Mouse (Mus musculus) hindlimb bud, embryonic 11.5 days (tissue): ENCODE measurements at regions not wholly inside any gene's neighbourhood (a gene's known extent, or its start where the extent isn't known, plus 50 kb on each side); places are given as distances from the start of the nearest gene placed in this dataset.

Source experiments
- DNase-seq: peaks from one replicate; pipeline ENCODE4 v3.0.0-alpha.2; 2012; ENCODE audit warnings: low read depth, low spot score; ENCODE audit errors: extremely low spot score

DNA sequence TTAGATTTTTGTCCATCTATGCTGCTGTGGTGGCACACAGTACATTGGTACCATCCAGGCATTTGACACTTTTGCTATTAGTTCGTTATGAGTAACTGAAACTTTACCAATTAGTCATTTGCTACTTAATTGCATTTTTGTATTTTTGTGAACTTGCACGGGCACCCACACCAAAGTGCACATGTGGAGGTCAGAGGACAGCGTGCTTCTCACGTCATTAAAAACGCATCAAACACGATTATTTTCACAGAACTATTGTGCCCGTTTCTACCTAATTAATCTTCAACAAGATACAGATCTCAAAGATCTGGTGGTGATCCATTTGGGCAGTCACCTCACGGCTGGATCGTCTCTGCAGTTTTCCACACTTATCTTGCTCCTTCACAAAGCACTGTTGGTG is 105.1 kb downstream of the Rpl14 start:
- no peak for DNase-seq

DNA sequence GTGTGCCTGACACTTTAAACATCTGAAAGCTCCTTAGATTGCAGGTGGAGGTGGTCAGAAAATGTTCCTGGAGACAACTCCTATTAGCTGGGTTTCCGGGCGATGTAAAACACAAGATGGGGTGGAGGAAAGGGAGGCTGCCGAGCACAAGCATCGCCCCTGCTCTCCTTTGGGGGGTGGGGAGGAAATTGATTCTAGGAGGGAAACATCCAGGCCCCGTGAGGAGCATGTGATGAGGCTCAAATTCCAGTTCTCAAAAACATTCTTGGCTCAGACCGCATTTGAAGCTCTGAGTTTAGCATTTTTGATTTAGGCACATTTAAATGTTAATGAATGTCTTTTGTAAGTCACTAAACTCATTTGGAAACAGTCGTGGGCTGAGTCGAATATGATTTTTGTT is 105.5 kb downstream of the Rpl14 start:
- no peak for DNase-seq

DNA sequence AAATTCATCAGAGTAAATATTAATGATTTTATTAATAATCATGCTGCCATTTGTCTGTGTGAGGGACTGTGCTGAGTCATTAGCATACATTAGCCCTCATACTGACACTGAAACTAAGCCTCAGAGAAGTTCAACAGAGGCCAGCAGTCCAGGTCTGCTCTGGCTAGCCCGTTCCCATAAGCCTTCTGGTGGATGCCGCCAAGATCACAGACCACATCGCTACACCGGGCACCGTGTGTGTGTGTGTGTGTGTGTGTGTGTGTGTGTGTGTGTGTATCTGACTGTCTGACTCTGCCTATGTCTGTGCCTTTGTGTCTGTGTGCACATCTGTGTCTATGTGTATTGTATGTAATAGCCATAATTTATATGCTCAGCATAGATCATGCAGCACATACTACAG is 106.0 kb downstream of the Rpl14 start:
- DNase-seq: no peak

DNA sequence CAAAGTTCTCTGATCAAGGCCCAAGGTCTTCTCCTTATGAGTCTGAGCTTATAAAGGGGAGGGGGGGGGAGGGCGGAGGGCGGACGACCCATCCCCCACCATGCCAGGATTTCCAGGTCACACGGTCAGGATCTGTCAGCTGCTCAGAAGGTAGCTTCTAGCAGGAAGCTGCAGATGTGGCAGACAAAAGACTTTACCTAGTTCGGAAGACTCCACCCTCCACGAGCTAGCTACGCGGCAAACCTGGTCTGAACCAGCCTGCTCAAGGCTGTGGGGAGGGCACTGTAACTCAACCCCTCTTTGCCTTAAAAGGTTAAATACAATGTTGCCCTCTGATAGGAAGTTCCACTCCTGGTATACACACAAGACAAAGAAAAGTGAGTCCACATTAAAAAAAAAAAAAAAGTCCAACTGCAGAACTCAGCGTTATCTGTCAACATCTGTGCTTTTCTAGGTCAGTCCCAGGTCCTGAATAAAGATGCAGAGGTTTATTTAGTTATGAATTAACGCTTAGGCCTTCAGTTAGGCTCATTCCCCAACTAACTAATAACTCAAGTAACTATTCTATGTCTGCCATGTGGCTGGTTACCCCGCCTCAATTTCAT is 108.7 kb downstream of the Rpl14 start:
- no peak for DNase-seq

DNA sequence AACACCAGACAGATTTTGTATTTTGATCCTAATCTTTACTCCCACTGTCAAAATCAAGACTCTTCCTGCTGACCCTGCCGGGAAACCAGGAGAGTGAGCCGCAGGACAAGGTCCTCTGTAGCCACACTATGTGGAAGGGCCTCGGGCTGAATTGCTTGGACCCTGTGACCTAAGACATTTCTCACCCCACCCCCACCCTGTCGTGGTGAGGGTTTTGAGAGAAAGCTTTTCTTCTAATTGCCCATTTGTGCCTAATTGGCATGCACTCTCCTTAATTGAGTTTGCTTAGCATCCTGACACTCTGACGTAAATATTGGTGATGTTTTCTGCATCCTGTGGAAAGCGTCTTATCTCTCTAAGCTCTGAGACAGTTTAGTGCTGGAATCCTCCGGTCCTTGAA is 110.2 kb downstream of the Rpl14 start:
- DNase-seq: no peak

DNA sequence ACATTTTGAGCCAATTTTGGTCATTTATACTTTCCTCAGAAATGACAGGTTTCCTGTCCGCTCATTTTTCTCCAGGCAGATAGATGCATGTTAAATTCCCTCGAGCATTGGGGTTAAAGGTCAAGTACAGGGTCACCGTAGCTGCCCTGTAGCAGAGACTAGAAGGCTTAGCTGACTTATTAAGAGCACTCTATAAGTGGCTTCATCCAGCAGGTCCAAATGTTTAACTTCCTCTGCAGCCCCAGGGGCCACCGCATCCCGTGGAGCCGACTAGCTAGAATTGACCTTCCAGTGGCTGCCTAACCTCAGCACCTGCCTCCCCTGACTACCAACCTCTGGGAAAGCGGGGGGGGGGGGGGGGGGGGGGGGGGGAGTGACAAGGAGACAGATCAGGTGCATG is 114.7 kb downstream of the Rpl14 start:
- DNase-seq: no peak

DNA sequence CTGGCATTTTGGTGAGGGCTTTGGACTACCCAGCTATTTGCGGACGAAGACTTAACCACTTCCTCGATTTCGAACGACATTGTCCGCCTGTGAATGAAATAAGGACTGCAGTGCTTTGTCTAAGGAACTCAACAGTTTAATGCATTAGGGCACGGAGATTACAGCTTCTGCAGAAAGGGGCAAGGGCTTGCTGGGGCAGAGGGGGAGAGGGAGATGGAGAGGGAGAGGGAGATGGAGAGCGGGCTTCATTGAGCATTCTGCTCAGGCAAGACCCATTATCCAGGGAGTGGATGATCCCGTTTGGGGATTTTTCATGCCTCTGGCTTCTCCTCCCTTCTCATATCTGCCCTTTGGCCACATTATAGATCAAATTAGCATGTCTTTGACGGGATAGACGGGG is 117.8 kb downstream of the Rpl14 start:
- no peak for DNase-seq

DNA sequence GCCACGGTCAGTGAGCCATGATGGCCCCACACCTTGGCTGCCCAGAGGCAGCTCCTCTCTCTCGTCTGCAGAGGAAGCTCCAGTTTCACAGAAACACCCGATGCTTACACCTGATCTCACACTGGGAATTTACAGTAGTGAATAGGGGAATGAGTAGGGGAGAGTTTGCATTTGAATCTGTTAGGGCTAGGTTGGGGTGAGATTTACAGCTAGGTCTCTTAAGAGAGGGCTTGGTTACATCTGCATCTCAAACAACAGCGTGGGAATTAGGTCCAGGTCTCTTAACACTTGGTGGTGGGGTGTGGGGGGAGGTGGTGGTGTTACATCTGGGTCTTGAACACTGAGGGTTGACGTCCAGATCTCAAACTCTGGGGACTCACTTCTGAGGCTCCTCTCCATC is 119.3 kb downstream of the Rpl14 start:
- no peak for DNase-seq

DNA sequence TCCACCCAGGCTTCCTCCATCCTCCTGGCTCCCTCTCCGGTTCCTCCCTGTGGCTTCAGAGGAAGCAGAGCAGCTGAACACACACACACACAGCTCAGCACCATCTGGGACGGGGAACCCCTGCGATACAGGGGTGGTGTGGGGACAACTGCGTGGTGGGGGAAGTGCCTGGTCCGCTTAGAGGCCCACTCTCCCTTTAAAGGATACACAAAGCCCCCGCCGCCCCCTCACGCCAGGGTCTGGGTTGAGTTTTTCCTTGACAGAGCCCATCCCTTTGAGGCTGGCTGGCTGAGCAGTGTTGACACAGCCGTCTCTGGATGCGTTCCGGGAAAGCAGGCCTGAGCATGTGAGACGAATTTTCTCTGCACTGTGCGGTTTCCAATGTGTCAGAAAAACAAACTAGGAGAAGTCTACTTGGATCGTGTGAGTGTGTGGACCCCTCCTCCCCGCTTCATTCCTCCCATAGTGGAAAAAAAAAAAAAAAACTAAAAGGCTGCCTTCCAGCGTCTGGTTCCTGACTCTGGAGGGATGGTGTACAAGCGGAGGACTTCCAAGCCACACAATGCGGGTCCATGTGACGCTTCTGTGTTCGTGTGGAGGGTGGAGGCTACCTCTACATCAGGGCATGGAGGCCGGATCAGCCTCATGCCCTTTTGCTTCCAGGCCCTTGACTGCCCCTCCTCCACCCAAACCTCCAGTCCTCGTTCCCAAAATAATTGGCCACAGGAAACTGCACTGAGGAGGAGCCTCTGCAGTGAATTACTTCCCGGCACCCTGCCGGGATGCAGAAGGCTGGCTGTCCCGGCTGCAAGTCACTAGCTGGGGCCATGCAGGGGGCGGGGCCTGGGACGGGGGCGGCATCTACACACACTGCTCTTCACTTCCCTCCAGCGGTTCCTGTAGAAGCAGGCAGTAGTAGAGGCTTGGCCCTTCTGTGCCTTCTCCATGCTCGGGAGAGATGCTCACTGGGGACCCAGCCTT is 120.0 kb downstream of the Rpl14 start:
- peak; percentile 91 for DNase-seq

DNA sequence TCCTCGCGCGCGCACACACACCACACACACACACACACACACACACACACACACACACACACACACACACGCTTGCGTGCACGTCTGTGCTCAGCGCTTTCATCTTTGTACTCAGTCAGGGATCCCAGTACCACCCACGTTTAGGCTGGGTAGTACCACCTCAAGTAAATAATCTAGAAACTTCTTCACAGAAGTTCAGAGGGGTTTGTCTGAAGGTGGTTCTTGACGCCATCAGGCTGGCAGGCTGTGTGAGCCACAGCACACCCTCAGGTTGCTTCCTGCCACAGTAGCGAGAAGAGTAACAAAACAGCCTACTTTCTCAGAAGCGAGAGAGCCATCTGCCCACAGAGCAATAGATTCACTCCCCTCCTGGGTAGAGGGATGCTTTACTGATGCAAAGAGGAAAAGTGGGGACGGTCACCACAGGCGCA is 120.7 kb downstream of the Rpl14 start:
- no peak for DNase-seq

DNA sequence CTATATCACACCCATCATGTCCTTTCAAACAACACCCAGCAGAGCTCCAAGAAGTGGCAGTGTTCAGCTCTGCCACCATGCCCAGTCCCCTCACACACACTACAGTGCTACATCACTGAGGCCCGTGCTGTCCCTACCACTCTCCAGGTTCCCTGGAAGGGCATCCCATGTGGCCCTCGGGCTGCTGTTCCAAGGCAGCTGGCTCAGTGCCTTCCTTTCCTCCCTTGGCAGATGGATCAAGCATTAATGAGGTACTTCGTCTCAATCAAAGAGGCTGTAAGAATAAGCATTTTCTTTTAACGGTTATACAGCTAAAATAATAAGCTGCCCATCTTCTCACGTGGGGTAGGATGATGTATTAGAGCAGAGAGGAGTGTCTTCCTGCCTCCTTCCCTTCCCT is 123.2 kb downstream of the Rpl14 start:
- no peak for DNase-seq

DNA sequence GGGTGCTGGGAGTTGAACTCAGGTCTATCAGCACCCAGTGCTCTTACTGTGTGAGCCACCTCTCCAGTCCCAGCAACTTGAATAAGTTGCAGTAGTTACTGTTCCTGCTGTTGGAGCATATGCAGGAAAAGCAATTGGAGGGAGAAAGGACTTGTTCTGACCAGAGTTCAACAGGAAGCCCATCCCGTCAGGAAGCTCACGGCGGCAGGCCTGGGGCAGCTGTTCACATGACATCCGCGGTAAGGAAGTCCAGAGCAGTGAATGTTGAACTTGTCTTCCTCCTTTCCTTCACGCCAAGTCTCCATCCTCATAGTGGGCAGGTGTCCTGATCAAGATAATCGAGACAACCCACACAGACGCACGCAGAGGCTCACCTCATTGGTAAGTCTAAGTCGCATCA is 124.7 kb downstream of the Rpl14 start:
- no peak for DNase-seq

DNA sequence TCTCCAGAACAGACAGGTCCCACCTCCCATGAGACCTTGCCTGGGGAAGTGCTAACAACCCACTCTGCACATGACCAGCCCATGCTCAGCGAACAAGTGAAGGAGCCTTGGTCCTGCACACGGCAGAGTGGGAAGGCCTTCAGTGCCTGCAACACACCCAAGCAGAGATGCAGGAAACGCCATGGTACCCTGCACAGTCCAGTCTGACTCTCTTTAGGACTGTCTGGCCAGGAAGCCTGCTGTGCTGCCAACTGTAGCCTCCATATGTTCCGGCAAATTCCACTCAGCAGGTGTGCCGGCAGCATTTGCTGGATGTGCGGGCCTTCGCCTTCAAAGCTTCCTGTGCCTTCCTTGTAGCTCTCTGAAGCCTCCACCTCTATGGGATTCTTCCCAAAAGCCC is 126.5 kb downstream of the Rpl14 start:
- no peak for DNase-seq

DNA sequence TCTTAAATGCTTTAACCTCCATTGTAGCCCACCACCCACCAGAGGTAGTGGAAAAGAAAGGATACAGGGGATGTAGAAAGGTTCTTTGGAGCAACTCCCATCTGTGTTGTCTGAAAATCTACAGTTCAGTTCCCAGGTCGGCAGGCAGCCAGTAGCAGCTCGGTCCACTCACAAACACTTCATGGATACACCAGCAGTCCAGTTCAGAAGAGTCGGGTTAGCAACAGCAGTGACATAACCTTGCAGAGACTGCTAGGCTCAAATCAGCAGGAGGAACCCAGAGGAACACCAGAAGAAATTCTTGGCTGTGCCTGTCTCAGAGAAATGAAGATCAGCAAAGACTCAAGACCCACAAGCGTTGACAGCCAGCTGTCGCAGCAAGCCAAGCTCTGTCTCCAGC is 128.5 kb downstream of the Rpl14 start:
- no peak for DNase-seq

DNA sequence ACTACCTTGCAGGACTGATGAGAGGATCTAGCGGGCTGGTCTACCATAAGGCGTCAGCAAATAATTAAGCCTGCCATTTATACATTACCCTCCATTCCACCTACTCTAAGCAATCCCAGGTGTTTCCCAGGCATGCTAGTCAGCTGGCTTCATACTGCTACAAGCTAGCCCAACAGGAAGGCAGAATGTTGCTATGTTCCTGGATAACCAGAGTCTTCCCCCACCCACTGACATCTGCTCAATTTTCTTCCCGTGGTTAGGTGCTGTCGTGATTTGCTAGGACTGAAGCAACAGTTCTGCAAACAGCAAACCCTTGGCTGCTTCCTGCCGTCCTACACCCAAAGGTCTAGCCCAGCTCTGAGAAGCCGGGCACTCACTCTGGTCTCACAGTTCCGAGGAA is 131.6 kb downstream of the Rpl14 start:
- no peak for DNase-seq

DNA sequence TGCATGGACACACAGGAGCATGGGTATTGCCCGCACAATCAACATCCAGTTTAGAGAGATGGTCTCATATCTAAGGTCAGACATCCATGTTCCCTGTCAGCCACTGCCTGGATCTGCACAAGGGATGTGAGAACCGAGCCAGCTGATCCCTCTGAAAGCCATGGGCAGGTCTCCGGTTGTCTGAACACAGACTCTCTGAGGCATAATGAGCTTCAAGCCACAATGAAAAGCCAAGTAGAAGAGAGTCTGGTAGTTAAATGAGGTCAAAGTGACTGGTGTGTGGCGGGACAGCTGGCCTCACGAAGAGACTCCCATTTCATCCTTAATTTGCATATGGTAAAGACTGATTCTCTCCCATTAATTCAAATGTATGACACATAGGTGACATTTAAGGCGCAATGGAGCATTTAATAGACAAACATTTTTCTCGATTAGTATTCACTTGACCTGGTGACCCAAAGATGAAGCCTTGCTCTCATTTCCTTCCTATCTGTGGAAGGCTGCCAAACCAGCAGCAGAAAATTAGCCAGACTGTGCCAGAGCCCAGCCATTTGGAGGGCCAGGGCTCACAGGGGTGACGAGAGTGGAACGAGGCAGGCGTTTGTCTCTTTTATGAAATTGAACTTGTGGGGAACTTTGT is 132.2 kb downstream of the Rpl14 start:
- no peak for DNase-seq

DNA sequence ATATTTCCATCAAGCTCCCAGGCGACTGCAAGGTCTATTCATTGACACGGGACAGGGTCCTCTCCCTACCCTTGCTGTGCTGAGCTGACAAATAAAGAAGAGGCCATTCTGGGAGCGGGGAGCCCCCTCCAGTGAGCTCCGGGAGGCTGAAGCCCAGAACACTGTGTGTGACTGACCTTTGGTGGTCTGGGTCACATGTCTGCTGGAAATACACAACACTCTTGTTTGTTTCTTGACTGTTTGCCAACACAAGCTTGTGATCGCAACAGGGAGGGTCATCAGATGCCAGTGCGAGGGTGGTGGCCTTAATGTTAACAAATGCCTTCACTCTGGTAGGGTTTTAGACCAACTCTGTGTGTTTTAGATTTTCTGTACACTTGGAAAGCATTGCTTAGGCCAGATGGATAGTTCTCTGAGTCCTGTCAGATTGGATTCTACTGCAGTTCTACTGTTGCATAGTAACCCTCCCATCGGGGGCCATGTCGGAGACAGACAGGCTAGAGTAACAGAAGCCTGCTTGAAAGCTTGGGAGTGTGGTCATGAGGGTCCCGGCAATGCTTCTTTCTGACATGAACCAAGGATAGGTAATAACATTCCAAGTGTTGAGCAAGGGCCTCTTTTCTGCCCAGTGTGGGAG is 135.4 kb downstream of the Rpl14 start:
- DNase-seq: no peak

DNA sequence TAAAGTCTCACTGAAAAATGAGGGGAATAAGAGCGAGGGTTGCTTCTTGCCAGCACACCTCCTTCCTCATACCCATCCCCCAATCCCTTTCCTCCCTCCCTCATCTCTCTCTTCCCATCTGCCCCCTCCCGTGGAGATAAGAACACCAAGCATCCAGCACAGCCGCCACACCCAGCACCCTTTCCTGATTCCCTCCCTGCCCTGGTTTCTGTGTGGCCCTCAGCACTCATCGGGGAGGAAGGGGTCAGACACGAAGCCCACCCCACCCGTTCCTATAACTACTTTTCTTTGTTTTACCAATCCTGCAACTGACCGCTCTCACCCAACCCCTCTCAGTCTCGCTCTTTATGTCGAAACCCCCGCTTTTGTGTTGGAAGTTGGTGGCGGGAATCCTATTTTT is 137.3 kb downstream of the Rpl14 start:
- DNase-seq: no peak

DNA sequence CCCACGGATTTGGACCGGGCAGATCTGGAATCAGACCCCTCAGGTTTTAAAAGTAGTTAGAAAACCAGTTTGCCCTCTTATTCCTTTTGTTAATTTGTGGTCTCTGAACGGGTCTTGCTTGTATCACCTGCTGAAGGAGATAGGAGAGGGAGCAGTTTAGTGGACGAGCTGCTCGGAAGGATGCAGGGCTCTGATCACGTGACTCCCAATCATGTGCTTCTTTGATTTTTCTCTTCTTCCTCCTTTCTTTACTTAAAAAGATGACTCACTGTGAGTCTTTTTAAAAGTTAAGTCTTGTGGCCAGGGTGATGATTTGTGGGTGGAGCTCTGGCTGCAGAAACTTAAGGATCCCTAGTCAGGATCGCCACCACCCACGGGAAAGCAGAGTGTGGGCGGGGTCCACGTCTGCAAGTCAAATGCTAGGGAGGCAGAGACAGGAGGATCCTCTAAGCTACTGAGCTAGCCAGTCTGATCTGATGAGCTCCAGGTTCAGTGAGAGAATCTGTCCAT is 138.0 kb downstream of the Rpl14 start:
- no peak for DNase-seq

DNA sequence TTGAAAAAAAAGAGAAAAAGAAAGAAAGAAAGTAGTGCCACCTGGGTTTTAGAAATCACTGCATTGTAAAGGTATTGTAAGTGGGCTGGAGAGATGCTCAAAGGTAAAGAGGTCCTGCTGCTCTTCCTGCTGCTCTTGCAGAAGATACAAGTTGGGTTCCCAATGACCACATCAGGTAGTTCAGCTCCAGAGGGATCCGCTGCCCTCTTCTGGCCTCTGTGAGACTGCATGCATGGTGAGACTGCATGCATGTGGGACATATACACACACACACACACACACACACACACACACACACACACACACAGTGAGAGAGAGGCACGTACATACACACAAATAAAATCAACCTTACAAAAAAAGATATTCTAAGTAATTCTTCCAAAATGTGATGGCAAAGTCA is 141.7 kb downstream of the Rpl14 start:
- no peak for DNase-seq

DNA sequence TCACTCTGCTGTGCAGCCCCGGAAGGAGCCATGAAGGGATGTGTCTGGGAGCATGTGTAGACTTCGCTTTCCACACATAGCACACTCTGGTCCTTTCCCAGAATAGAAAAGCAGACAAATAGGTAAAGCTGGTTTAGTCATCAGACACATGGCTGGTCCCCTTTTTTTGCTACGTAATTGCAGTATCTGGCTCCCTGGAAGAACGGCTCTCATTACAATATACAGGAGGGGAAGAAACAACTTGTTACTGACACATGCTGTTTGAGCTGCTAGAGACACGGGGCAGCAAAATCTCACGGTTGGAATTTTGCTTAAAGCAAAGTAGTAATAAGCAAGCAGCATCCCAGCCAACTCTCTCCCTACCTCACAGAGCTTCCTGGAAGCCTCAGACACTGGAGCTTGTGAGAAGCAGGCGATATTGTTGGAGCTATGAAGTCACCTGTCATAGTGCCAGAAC is 144.4 kb downstream of the Rpl14 start:
- DNase-seq: no peak
